Mouse (Mus musculus) hindbrain, embryonic 15.5 days (tissue): ENCODE measurements around the gene Arhgdib. TPM values are rescaled to one million over a fixed set of nuclear protein-coding genes. Genes with fewer than 3 reads are reported as not detected.
"Not testable (repeated sequence)": the region's sequence is repeated elsewhere in the genome, so short reads cannot be mapped to it uniquely, and the experiment has no call there.

ENCODE experiments used
- ATAC-seq: fragments of 200-750 bp; cut with Nextera tagmentation; 2 replicates; pipeline ENCODE4 v1.8.0; 2017; ENCODE audit warnings: low read depth, moderate number of reproducible peaks, moderate TSS enrichment; ENCODE audit not compliant: low FRiP score
- H3K27ac ChIP-seq: fragments of 300-500 bp; sonication (generic); replicated peaks from 2 replicates; pipeline ENCODE4 v1.5.1; 2015; ENCODE audit warnings: mild to moderate bottlenecking, inconsistent platforms
- H3K27me3 ChIP-seq: fragments of 300-500 bp; sonication (generic); 2 replicates; pipeline ENCODE4 v1.6.1; 2015; ENCODE audit warnings: control low read depth, inconsistent platforms
- H3K36me3 ChIP-seq: fragments of 300-500 bp; sonication (generic); 2 replicates; pipeline ENCODE4 v1.6.1; 2015; ENCODE audit warnings: control low read depth, inconsistent platforms
- H3K4me1 ChIP-seq: fragments of 300-500 bp; sonication (generic); replicated peaks from 2 replicates; pipeline ENCODE4 v1.6.1; 2015; ENCODE audit warnings: control low read depth, inconsistent platforms
- H3K4me2 ChIP-seq: fragments of 300-500 bp; sonication (generic); 2 replicates; pipeline ENCODE4 v1.6.1; 2015; ENCODE audit warnings: moderate library complexity, mild to moderate bottlenecking, inconsistent platforms
- H3K4me3 ChIP-seq: fragments of 300-500 bp; sonication (generic); 2 replicates; pipeline ENCODE4 v1.5.1; 2015; ENCODE audit warnings: mild to moderate bottlenecking, inconsistent platforms
- H3K9ac ChIP-seq: fragments of 300-500 bp; sonication (generic); 2 replicates; pipeline ENCODE4 v1.6.1; 2015; ENCODE audit warnings: inconsistent platforms
- H3K9me3 ChIP-seq: fragments of 300-500 bp; sonication (generic); 2 replicates; pipeline ENCODE4 v1.6.1; 2016; ENCODE audit warnings: control low read depth, inconsistent platforms
- WGBS: fragments of 180-500 bp; shearing (Covaris S2); methylation state at CpG from one replicate; pipeline ENCODE4 v1.1.7; 2015; 5-methylcytosine and 5-hydroxymethylcytosine counted together
- polyA plus RNA-seq: library from polyadenylated mRNA; unstranded; fragments of >200 nt; fragmentation: Nextera tagmentation; extraction: Ambion mirVana; gene quantifications from 2 replicates; pipeline ENCODE4 v1.2.1, GENCODE M21; 2015

Gene Arhgdib
- 14.0 and 16.7 TPM in 2 replicates for polyA plus RNA-seq

DNA sequence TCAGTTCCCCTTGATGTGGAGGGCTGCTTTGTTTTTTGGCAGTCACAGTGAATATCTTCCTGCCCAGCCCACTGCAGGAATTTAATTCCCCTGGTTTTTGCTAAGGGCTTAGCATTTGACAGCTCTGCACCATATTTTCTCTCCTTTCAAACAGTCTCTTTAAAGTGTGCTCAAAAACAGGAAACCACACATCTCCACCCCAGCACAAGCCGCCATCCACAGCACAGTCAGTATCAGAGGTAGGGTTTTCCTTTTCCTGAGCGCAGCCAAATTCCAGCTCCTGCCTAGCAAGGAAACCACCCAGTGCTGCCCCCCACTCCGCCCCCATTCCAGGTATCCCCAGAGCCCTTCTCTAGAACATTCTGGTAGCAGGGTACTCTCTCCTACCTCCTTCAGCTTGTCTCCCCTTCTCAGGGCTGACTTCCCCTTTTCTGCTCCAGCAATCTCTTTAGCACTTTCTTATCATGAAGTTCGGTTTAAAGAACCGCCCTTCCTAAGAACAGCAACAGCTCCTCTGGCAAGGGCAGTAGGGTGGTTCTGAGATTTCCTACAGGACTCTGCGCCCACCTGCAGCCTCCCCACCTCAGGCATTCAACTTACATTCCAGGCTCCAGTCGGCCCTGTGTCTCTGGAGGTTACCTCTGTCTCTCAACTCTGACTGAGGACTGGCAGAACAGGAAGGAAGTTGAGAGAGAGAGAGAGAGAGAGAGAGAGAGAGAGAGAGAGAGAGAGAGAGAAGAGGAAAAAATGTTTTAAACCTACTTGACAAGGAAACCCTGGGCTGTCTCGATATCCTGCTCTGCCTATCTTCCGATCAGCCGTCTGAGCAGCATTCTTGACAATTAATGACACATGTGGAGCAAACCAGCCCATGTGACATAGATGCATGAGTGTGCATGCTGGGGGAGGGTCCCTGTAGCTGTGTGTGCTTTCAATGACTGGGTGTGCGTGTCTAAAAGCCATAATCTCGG lies at the start of gene Arhgdib:
TSS of gene Arhgdib (minus strand) at position 849 of the 971 bp plus-strand sequence.
- H3K9me3 ChIP-seq, result no peaks in the 10 kb centered on the region
- H3K4me2 ChIP-seq, result no peak within 1 kb of the TSS
- no peaks in the 10 kb centered on the region for H3K36me3 ChIP-seq
- H3K9ac ChIP-seq, result no peak within 1 kb of the TSS
- H3K4me3 ChIP-seq, result no peak within 1 kb of the TSS
- peak within 1 kb of the TSS; percentile 53 for H3K27ac ChIP-seq
- 59% methylated on average over 12 of the region's 12 CpGs for WGBS
- H3K4me1 ChIP-seq, result no peaks in the 10 kb centered on the region
- H3K27me3 ChIP-seq, result no peaks in the 10 kb centered on the region
- no peak for ATAC-seq

DNA sequence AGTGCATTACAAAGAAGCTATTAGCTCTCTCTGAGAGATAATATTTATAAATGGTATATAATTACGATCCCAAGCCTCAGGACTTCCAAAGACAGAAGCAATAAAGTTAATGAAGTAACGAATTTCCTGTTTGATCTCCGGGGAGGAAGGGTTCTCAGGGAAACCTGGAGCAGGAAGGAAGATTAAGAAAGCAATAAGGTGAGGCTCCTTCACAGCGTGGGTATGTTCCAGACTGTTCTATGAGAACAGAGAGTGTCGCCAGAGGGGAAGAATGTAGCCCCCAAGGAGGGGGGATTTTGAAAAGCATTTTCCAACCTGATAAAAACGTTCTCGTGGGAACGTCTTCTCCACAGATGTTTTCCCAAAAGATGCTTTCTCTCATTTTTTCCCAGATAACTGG lies 48.9 kb upstream of the Arhgdib start:
- H3K4me2 ChIP-seq, result no peak overlapping the region
- no peak for ATAC-seq
- H3K9ac ChIP-seq, result no peak overlapping the region
- no peaks in the 10 kb centered on the region for H3K27me3 ChIP-seq
- H3K36me3 ChIP-seq, result no peaks in the 10 kb centered on the region
- H3K27ac ChIP-seq, result no peak overlapping the region
- 62% methylated on average over 8 of the region's 8 CpGs for WGBS
- H3K9me3 ChIP-seq, result no peaks in the 10 kb centered on the region
- no peak overlapping the region for H3K4me3 ChIP-seq
- peaks cover 17% of the 10 kb centered on the region for H3K4me1 ChIP-seq

DNA sequence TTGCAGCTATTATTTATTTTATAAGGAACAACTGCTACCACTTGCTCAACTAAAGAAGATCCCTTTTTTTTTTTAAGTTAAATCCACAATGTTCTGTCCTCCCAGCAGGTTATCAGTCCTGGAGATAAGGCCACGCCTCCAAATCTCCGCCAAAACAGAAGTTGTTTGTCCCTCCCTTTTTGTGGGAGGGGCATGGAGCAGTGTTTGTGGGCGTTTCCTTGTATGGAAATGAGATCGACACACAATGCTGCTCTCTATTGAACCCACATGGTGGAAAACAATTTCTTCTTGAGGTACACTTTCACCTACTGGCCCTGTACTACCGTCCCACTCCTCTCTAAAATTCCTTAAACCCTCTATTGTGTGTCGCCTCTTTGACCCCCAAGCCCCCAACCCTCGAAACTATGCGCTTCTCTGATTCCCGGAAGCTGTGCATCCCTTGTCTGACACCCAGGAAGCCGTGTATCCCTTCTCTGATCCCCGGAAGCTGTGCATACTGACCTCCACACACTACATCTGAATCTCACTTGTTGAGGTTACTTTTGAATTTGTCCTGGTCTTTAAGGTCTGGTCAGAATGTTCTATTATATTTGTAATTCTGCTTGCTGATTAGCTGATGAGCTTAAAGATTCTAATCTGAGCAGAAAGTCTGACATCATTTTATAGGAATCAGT lies 48.3 kb upstream of the Arhgdib start:
- WGBS, result 29% methylated on average over 11 of the region's 11 CpGs
- Histone ChIP-seq H3K9me3 (no peaks in the 10 kb centered on the region), H3K27ac (no peak overlapping the region; the same call in 1 of the 2 replicates), H3K27me3 (no peaks in the 10 kb centered on the region), H3K4me2 (peak overlapping the region; percentile 18; the same call in 1 of the 2 replicates), H3K4me1 (peaks cover 18% of the 10 kb centered on the region), H3K36me3 (no peaks in the 10 kb centered on the region), H3K4me3 (no peak overlapping the region), H3K9ac (no peak overlapping the region)
- ATAC-seq, result no peak

DNA sequence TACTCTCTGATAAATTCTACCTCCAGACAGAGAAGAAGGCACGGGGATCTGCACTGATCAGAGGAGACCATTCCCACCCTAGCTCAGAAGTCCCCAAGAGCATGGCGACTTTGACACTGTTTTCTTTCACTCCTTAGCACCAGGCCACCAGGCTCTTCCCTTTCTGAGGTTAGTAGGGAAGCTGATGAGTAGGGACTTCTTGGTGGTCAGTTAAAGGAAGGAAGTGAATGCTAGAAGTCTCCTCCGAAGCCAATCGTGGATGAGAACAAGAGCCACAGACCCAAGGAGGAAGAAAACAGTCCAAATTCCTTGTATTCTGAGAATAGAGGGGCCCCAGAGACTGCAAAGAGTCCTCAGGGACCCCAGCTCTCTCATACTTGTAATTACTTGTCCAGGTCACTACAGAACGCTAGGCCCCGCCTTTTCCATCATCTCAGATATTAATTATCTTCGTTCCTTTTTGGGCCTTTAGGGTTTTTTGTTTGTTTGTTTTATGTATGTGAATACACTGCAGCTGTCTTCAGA lies 46.9 kb upstream of the Arhgdib start:
- H3K9ac ChIP-seq, result no peak overlapping the region
- H3K4me3 ChIP-seq, result no peak overlapping the region
- no peak for ATAC-seq
- no peaks in the 10 kb centered on the region for H3K36me3 ChIP-seq
- H3K4me2 ChIP-seq, result no peak overlapping the region
- H3K27ac ChIP-seq, result no peak overlapping the region
- no peaks in the 10 kb centered on the region for H3K27me3 ChIP-seq
- 87% methylated on average over 7 of the region's 7 CpGs for WGBS
- H3K4me1 ChIP-seq, result peaks cover 21% of the 10 kb centered on the region
- H3K9me3 ChIP-seq, result no peaks in the 10 kb centered on the region

DNA sequence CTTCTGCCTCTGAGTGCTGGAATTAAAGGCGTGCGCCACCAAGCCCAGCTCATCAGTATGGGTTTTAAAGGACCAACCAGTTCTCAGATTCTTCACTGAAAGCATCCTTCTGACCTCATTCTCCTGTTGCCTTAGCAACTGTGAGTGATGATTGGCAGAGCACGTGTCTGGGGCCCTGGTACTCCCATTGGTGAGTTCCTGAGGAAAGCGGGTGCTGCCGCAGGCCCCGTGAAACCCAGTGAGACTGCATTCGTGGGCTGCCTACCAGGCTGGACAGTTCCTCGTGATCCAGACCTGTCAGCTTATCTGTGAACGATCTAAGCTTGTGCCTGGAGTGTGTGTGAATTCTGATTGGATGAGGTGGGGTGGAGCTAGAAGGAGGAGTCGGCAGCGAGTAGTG lies 45.0 kb upstream of the Arhgdib start:
- no peaks in the 10 kb centered on the region for H3K36me3 ChIP-seq
- H3K9me3 ChIP-seq, result no peaks in the 10 kb centered on the region
- 60% methylated on average over 11 of the region's 11 CpGs for WGBS
- ATAC-seq, result 0 out of 2 replicates have a peak, but pooled peaks have one; percentile 37
- H3K27ac ChIP-seq, result no peak overlapping the region
- H3K9ac ChIP-seq, result no peak overlapping the region
- no peaks in the 10 kb centered on the region for H3K27me3 ChIP-seq
- H3K4me2 ChIP-seq, result no peak overlapping the region
- H3K4me3 ChIP-seq, result no peak overlapping the region
- peaks cover 24% of the 10 kb centered on the region for H3K4me1 ChIP-seq

DNA sequence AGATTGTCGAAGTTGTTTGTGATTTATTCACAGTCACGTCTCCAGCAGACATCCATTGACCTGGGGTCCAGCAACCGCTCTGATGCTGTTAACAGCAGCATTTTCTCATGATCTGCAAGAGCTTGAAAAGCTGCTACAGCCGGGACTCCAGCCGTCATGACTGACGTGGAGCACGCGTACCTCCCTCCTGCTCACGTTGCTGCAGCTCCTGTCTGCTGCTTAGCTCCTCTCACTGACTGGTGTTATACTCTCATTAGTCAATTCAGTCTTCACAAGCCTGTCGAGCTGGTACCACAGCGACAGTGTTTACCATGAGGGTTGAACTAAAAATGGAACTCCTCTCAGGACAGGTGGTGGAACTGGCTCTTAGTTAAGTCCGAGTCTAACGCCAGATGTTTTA lies 44.3 kb upstream of the Arhgdib start:
- H3K9ac ChIP-seq, result no peak overlapping the region
- 0 out of 2 replicates have a peak, but pooled peaks have one; percentile 14 for ATAC-seq
- H3K9me3 ChIP-seq, result no peaks in the 10 kb centered on the region
- H3K36me3 ChIP-seq, result no peaks in the 10 kb centered on the region
- WGBS, result 65% methylated on average over 13 of the region's 13 CpGs
- no peak overlapping the region for H3K27ac ChIP-seq
- H3K27me3 ChIP-seq, result no peaks in the 10 kb centered on the region
- H3K4me1 ChIP-seq, result peaks cover 24% of the 10 kb centered on the region
- no peak overlapping the region for H3K4me3 ChIP-seq
- H3K4me2 ChIP-seq, result no peak overlapping the region

DNA sequence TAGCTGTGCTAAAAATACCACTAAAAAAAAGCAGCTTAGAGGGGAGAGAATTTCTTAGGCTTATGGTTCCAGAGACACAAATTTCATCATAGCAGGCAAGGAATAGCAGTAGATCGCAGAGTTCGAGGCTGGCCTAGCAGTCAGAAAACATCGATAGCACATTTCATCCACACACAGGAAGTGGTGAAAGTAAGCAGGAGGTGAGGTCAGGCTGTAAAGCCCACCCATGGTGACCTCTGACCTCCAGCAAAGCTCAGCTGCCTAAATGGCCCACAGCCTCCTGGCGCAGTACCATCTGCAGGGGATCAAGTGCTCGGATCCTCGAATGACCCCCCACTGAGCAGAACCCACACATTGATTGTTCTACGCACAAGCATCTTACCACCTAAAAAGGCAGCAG lies 41.5 kb upstream of the Arhgdib start:
- H3K9me3 ChIP-seq, result no peaks in the 10 kb centered on the region
- no peak for ATAC-seq
- no peak overlapping the region for H3K4me3 ChIP-seq
- WGBS, result 67% methylated on average over 7 of the region's 7 CpGs
- peaks cover 21% of the 10 kb centered on the region for H3K4me1 ChIP-seq
- no peak overlapping the region for H3K27ac ChIP-seq
- no peak overlapping the region for H3K4me2 ChIP-seq
- no peak overlapping the region for H3K9ac ChIP-seq
- H3K36me3 ChIP-seq, result no peaks in the 10 kb centered on the region
- H3K27me3 ChIP-seq, result no peaks in the 10 kb centered on the region

DNA sequence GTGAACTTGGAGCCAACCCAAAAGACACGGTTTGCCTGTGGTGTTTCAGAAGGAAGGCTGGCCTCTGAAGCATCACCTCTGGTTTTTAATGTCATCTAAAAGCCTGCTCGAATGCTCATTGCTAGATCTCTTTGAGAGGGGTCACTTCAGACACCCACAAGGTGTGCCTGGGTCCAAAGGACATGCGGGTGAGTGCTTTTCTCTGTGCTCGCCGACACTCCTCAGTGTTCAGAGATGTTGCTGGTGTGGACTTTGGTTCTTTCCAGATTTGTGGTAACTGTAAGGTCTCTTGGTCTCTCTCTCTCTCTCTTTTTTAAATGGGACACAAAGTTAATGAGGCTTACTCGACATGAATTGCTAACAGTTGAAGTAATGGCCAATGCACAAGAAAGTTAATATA lies 40.9 kb upstream of the Arhgdib start:
- H3K36me3 ChIP-seq, result no peaks in the 10 kb centered on the region
- H3K4me2 ChIP-seq, result no peak overlapping the region
- no peak overlapping the region for H3K9ac ChIP-seq
- no peak overlapping the region for H3K4me3 ChIP-seq
- no peaks in the 10 kb centered on the region for H3K9me3 ChIP-seq
- H3K27me3 ChIP-seq, result no peaks in the 10 kb centered on the region
- 79% methylated on average over 6 of the region's 6 CpGs for WGBS
- H3K4me1 ChIP-seq, result peaks cover 21% of the 10 kb centered on the region
- H3K27ac ChIP-seq, result no peak overlapping the region
- no peak for ATAC-seq

DNA sequence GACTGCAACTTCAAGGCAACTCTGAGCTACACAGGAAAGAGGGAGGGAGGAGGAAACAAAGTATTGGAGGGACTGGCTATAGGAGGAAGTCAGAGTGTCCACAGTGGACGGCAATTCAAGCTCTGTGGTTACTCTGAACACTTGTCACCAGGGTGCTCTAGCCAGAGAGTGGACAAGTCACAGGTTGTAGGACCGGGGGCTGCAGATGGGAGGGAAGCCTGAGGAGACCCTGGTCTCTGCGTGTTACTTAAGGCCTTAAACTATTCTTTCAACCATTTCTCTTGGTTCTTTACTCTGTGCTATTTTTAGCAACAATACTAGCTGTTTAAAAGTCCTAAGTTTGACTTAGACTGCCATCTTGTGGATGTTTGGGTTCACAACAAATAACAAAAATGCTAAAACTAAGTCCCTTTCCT lies 38.6 kb upstream of the Arhgdib start:
- peak overlapping the region; percentile 2; the same call in 1 of the 2 replicates for H3K4me2 ChIP-seq
- H3K4me3 ChIP-seq, result no peak overlapping the region
- peak overlapping the region; percentile 55 for H3K27ac ChIP-seq
- ATAC-seq, result peak; percentile 73
- H3K9ac ChIP-seq, result no peak overlapping the region
- 33% methylated on average over 3 of the region's 3 CpGs for WGBS
- peaks cover 12% of the 10 kb centered on the region for H3K4me1 ChIP-seq
- H3K9me3 ChIP-seq, result no peaks in the 10 kb centered on the region
- no peaks in the 10 kb centered on the region for H3K36me3 ChIP-seq
- no peaks in the 10 kb centered on the region for H3K27me3 ChIP-seq

DNA sequence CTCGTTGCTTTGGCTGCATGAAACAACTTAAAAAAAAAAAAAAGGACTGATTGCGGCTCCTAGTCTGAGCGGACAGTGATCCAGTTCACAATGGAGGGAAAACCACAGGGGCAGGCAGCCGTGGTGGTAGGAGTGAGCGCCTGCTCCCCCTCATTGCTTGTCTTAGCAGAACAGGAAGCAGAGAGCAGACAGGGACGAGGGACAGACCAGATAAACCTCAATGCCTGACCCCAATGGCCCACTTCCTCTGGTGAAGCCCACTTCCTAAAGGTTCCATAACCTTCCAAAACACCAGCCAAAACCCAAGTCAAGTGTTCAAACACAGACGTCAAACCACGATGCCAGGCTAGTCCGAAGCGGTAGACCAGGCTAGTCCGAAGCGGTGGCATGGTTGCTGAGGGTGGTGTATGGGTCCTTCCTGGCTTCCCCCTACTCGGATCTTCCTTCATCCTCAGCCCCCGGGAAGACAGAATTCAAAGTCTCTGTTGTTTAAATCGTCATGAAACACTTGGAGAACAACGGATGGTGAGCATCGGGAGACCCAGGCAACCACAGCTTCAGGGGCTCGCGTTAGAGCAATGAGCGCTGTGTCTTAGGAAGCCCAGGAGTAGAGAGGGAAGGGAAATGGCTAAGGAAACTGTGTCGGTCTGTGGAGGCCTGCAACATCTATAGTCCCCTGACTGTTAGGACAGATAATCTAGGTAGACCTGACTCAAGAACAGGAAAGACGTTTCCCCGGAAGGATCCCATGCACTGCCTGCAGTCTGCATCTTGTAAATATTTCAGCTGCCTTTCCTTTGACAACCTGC lies 37.8 kb upstream of the Arhgdib start:
- H3K27ac ChIP-seq, result no peak overlapping the region
- peaks cover 12% of the 10 kb centered on the region for H3K4me1 ChIP-seq
- H3K27me3 ChIP-seq, result no peaks in the 10 kb centered on the region
- no peak overlapping the region for H3K9ac ChIP-seq
- no peaks in the 10 kb centered on the region for H3K9me3 ChIP-seq
- WGBS, result 89% methylated on average over 23 of the region's 23 CpGs
- H3K4me3 ChIP-seq, result no peak overlapping the region
- no peaks in the 10 kb centered on the region for H3K36me3 ChIP-seq
- H3K4me2 ChIP-seq, result no peak overlapping the region
- no peak for ATAC-seq

DNA sequence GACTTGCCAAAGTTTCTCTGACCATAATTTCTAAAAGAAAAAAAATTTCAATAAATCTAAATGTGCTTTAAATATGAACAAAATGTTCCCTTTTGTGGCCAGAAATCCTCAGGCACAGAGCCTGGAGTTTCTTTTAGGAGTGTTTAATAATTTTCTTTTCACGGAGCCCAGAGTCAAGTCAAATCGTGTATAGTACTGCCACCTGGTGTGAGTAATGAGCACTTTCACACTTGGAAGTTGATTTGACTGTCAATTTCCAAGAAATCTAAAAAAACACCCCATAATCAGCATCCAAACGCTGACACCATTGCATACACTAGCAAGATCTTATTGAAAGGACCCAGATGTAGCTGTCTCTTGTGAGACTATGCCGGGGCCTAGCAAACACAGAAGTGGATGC lies 27.2 kb upstream of the Arhgdib start:
- not testable (repeated sequence) for H3K9ac ChIP-seq, H3K4me1 ChIP-seq, H3K4me2 ChIP-seq, H3K9me3 ChIP-seq, H3K36me3 ChIP-seq, H3K27ac ChIP-seq, ATAC-seq, H3K27me3 ChIP-seq, H3K4me3 ChIP-seq
- WGBS, result 51% methylated on average over 4 of the region's 4 CpGs
